Mouse (Mus musculus) lung, embryonic 15.5 days (tissue): Measurements from ENCODE around the gene Nsl1. TPM values are rescaled to one million over a fixed set of nuclear protein-coding genes. Genes with fewer than 3 reads are reported as not detected.
"Not testable (repeated sequence)": the region's sequence is repeated elsewhere in the genome, so short reads cannot be mapped to it uniquely, and the experiment has no call there.

Experiments used
- ATAC-seq: fragments of 200-750 bp; cut with Nextera tagmentation; 2 replicates; pipeline ENCODE4 v1.8.0; 2017; ENCODE audit warnings: moderate number of reproducible peaks, borderline replicate concordance; ENCODE audit not compliant: low FRiP score, low TSS enrichment; ENCODE audit errors: extremely low read depth
- H3K27ac ChIP-seq: fragments of 300-500 bp; sonication (generic); 2 replicates; pipeline ENCODE4 v1.5.1; 2015; ENCODE audit warnings: moderate library complexity, mild to moderate bottlenecking, inconsistent platforms
- H3K27me3 ChIP-seq: fragments of 300-500 bp; sonication (generic); 2 replicates; pipeline ENCODE4 v1.6.1; 2015; ENCODE audit warnings: inconsistent platforms
- H3K36me3 ChIP-seq: fragments of 300-500 bp; sonication (generic); 2 replicates; pipeline ENCODE4 v1.6.1; 2015; ENCODE audit warnings: inconsistent platforms
- H3K4me1 ChIP-seq: fragments of 300-500 bp; sonication (generic); 2 replicates; pipeline ENCODE4 v1.6.1; 2015; ENCODE audit warnings: inconsistent platforms
- H3K4me2 ChIP-seq: fragments of 300-500 bp; sonication (generic); 2 replicates; pipeline ENCODE4 v1.6.1; 2015; ENCODE audit warnings: inconsistent platforms, mild to moderate bottlenecking, moderate library complexity
- H3K4me3 ChIP-seq: fragments of 300-500 bp; sonication (generic); 2 replicates; pipeline ENCODE4 v1.5.1; 2015; ENCODE audit warnings: mild to moderate bottlenecking, inconsistent platforms
- H3K9ac ChIP-seq: fragments of 300-500 bp; sonication (generic); 2 replicates; pipeline ENCODE4 v1.6.1; 2015; ENCODE audit warnings: inconsistent platforms
- H3K9me3 ChIP-seq: fragments of 300-500 bp; sonication (generic); 2 replicates; pipeline ENCODE4 v1.6.1; 2016; ENCODE audit warnings: inconsistent platforms
- WGBS: fragments of 180-500 bp; shearing (Covaris S2); methylation state at CpG from one replicate; pipeline ENCODE4 v1.1.7; 2015; 5-methylcytosine and 5-hydroxymethylcytosine counted together
- polyA plus RNA-seq: library from polyadenylated mRNA; unstranded; fragments of >200 nt; fragmentation: Nextera tagmentation; extraction: Ambion mirVana; gene quantifications from 2 replicates; pipeline ENCODE4 v1.2.1, GENCODE M21; 2015

The Nsl1 gene
- polyA plus RNA-seq = 28.5 and 29.4 TPM in 2 replicates

GRCm38 (mm10) chr1:191062781-191063485 is at the start of gene Nsl1, which contains the start of gene Tatdn3:
TSS of gene Nsl1 (plus strand) at chr1:191063012.
TSS of gene Tatdn3 (minus strand) at chr1:191062932.
- H3K27me3 ChIP-seq = no peaks in the 10 kb centered on the region
- H3K4me1 ChIP-seq = peaks cover 15% of the 10 kb centered on the region
- peak within 1 kb of the TSS; percentile 76 for H3K9ac ChIP-seq
- H3K4me3 ChIP-seq = peak within 1 kb of the TSS; percentile 79
- no peaks in the 10 kb centered on the region for H3K9me3 ChIP-seq
- under 1% methylated on average over 56 of the region's 56 CpGs for WGBS
- ATAC-seq = peak; percentile 87
- peaks cover 12% of the 10 kb centered on the region for H3K36me3 ChIP-seq
- peak within 1 kb of the TSS; percentile 60 for H3K27ac ChIP-seq
- peak within 1 kb of the TSS; percentile 71 for H3K4me2 ChIP-seq

GRCm38 (mm10) chr1:191014271-191014670 is 48.5 kb upstream of the Nsl1 start:
- Histone ChIP-seq H3K4me2 (no peak overlapping the region), H3K27ac (no peak overlapping the region), H3K9ac (no peak overlapping the region), H3K4me1 (no peaks in the 10 kb centered on the region), H3K36me3 (peaks cover 18% of the 10 kb centered on the region; the same call in 1 of the 2 replicates), H3K9me3 (no peaks in the 10 kb centered on the region), H3K4me3 (no peak overlapping the region), H3K27me3 (no peaks in the 10 kb centered on the region)
- ATAC-seq = no peak
- WGBS = 92% methylated on average over 3 of the region's 3 CpGs

DNA sequence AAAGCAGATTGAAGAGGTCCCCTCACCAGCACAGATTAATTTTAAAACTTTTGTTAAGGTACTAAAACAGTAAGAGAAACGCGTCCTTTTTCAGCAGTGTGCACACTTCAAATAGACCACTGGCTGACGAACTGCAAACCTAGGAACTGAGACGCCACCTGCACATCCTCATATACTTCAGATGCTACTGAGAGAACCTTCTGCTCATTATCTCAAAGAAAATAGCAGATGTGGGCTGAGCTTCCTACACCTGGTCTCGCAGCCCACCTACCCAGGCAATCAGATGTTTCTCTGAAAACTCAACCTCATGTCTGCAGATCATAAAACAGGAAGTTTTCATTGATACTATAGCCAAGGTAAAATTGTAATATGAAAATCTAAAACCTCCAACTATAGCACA is 43.0 kb upstream of the Nsl1 start:
- ATAC-seq = no peak

GRCm38 (mm10) chr1:191020217-191020924 is 42.4 kb upstream of the Nsl1 start:
- no peaks in the 10 kb centered on the region for H3K27me3 ChIP-seq
- H3K4me2 ChIP-seq = no peak overlapping the region
- H3K36me3 ChIP-seq = peaks cover 13% of the 10 kb centered on the region; the same call in 1 of the 2 replicates
- 77% methylated on average over 3 of the region's 3 CpGs for WGBS
- H3K9me3 ChIP-seq = no peaks in the 10 kb centered on the region
- H3K4me1 ChIP-seq = peaks cover 10% of the 10 kb centered on the region
- H3K9ac ChIP-seq = no peak overlapping the region
- no peak for ATAC-seq
- no peak overlapping the region for H3K27ac ChIP-seq
- no peak overlapping the region for H3K4me3 ChIP-seq

More for the DNA sequence above, 43.0 kb upstream of the Nsl1 start:
- no peak overlapping the region for H3K27ac ChIP-seq
- no peaks in the 10 kb centered on the region for H3K9me3 ChIP-seq
- H3K4me1 ChIP-seq = peaks cover 5% of the 10 kb centered on the region
- no peak overlapping the region for H3K4me2 ChIP-seq
- H3K9ac ChIP-seq = no peak overlapping the region
- H3K36me3 ChIP-seq = peaks cover 13% of the 10 kb centered on the region; the same call in 1 of the 2 replicates
- H3K4me3 ChIP-seq = no peak overlapping the region
- no peaks in the 10 kb centered on the region for H3K27me3 ChIP-seq
- 91% methylated on average over 5 of the region's 5 CpGs for WGBS

DNA sequence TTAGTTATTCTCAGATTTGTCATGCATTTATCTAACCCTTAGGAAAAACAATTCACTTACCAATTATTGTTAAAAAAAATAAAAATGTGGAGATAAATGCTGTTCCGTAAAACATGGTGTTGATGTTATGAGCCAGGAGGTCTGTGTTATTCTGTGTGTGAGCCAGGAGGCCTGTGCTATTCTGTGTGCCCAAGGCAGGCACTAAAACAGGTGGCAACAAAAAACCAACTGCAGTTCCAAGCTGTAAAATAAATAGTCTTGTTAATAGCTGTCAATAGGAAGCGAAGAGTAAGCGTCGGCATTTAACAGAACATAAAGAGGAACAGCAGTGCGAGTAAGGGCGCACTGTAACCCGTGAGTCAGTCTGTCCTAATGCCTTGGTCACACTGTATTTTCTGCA is 41.8 kb upstream of the Nsl1 start:
- WGBS = 85% methylated on average over 7 of the region's 7 CpGs
- H3K4me1 ChIP-seq = peaks cover 10% of the 10 kb centered on the region
- no peak for ATAC-seq

DNA sequence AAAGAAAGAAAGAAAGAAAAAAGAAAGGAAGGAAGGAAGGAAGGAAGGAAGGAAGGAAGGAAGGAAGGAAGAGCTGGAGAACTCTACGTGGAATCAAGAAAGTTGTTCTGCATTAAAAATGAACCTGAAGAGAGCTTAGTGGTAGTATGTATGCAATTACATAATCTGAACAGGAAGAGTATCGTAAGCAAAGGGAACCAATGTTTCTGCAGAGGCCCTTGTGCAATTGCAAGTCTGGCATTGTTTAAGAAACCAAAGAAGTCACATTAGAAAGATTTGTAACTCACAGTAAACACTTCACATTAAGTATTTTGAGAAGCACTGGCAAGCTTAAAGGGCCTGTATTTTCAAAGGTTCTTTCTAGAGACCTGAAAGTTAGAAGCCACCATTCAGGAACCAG is 39.7 kb upstream of the Nsl1 start:
- H3K4me3 ChIP-seq = no peak overlapping the region
- no peak for ATAC-seq
- no peak overlapping the region for H3K9ac ChIP-seq
- peaks cover 17% of the 10 kb centered on the region for H3K4me1 ChIP-seq
- H3K4me2 ChIP-seq = no peak overlapping the region
- WGBS = 65% methylated on average over 2 of the region's 2 CpGs
- peaks cover 13% of the 10 kb centered on the region; the same call in 1 of the 2 replicates for H3K36me3 ChIP-seq
- no peaks in the 10 kb centered on the region for H3K9me3 ChIP-seq
- no peaks in the 10 kb centered on the region for H3K27me3 ChIP-seq
- no peak overlapping the region for H3K27ac ChIP-seq

More for the DNA sequence above, 41.8 kb upstream of the Nsl1 start:
- Histone ChIP-seq H3K4me3 (no peak overlapping the region), H3K27me3 (no peaks in the 10 kb centered on the region), H3K36me3 (peaks cover 13% of the 10 kb centered on the region; the same call in 1 of the 2 replicates), H3K9me3 (no peaks in the 10 kb centered on the region), H3K27ac (no peak overlapping the region), H3K4me2 (no peak overlapping the region), H3K9ac (no peak overlapping the region)

DNA sequence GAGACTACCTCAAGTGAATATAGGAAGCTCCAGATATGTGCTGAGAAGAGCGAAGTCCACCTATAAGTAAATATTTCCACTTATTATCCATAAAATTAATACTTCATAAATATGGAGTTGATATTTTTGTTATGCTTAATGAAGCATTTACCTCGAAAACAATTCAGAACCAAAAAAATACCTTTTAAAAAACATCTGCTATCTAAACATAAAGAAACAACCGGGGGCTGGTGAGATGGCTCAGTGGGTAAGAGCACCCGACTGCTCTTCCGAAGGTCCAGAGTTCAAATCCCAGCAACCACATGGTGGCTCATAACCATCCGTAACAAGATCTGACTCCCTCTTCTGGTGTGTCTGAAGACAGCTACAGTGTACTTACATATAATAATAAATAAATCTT is 39.0 kb upstream of the Nsl1 start:
- H3K27ac ChIP-seq, H3K27me3 ChIP-seq, H3K9ac ChIP-seq, H3K9me3 ChIP-seq, H3K4me3 ChIP-seq, ATAC-seq, H3K4me2 ChIP-seq: not testable (repeated sequence)
- peaks cover 17% of the 10 kb centered on the region for H3K4me1 ChIP-seq
- 93% methylated on average over 5 of the region's 6 CpGs for WGBS
- H3K36me3 ChIP-seq = peaks cover 13% of the 10 kb centered on the region; the same call in 1 of the 2 replicates

DNA sequence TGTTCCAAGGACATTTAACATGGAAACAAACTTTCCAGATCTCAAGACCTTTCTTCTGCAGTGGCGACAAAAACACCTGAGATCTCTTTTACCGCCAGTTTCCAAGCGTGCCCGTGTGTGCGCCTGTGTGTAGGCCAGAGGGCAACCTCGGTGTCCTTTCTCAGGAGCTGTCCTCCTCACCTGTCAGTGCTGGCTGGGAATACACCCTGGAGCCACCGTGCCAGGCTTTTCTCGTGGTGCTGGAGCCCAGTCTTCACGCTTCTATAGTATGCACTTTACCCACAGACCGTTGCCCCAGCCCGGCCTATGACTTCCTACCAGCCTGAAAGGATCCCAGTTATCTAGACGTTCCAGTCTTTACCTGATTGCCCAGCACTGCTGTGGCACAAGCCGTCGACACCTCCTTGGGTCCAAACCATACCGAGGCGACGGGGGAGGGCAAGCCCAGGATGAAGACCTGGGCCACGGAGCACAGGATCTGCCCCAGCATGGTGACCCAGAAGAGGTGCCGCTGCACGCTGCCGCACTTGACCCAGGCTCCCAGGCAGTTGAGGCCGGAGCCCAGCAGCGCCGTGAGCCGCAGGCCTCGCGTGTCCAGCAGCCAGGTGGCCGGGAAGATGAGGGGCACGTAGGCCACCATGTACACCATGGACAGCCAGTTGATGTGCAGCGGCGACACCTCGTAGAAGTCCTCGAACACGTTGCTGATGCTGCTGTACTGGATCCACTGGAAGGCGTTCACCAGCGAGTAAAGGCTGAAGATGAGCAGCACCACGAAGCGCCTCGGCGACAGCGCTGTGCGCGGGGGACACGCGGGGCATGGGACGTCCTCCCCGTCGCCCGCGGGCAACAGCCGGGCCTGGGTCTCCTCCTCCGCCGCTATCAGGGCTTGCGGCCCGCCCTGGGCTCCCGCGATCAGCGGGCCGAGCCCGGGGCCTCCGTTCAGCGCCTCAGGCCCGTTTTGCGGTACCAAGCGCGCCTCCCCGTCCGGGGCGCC is 37.5 kb upstream of the Nsl1 start:
- Histone ChIP-seq H3K4me2 (peak overlapping the region; percentile 93), H3K4me1 (peaks cover 17% of the 10 kb centered on the region), H3K4me3 (peak overlapping the region; percentile 70), H3K27ac (peak overlapping the region; percentile 61; the same call in 1 of the 2 replicates), H3K27me3 (no peaks in the 10 kb centered on the region), H3K36me3 (peaks cover 8% of the 10 kb centered on the region; the same call in 1 of the 2 replicates), H3K9ac (peak overlapping the region; percentile 67), H3K9me3 (no peaks in the 10 kb centered on the region)
- peak; percentile 11 for ATAC-seq
- WGBS = 3% methylated on average over 68 of the region's 69 CpGs

DNA sequence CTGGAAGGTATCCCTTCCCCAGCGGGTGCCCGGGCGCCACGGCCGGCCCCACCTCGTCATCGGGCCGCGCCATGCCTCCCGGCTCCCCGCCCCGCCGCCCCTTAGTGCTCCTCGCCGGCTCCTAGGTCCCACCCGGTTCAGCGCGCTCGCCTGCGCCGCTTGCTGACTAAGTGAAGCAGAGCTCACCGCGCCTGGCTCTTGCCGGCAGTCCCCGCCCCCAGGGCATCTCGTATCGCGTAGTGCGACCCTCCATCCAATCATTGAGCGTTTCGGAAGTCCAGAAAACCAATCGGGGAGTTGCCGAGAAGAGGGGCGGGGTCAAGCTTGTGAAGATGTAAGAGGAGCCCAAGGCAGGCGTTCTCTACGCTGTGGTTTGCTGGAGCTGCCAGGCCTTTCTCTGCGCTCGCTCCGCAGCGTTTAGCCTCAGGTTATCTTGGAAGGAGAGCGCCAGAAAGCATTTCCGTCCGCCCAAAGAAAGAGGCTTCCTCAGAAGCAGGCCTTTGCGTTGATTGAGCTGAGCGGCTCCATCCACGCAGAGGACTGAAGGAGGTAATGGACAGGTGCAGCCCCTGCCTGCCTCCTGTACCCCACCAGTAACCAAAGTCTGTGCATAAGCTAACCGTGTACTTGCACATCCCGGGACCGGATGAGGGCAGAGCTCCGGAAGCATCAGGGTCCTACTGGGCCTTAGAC is 36.6 kb upstream of the Nsl1 start, which contains the start of gene Flvcr1:
Gene Flvcr1, minus strand, starts transcription at position 138 of the 693 bp plus-strand sequence.
- no peaks in the 10 kb centered on the region for H3K27me3 ChIP-seq
- peak within 1 kb of the TSS; percentile 93 for H3K4me2 ChIP-seq
- H3K27ac ChIP-seq = peak within 1 kb of the TSS; percentile 80
- WGBS = under 1% methylated on average over 50 of the region's 50 CpGs
- peak within 1 kb of the TSS; percentile 67 for H3K9ac ChIP-seq
- peaks cover 17% of the 10 kb centered on the region for H3K4me1 ChIP-seq
- peak within 1 kb of the TSS; percentile 70 for H3K4me3 ChIP-seq
- H3K36me3 ChIP-seq = peaks cover 6% of the 10 kb centered on the region; the same call in 1 of the 2 replicates
- ATAC-seq = peak; percentile 100
- H3K9me3 ChIP-seq = no peaks in the 10 kb centered on the region

- no peak overlapping the region for H3K4me2 ChIP-seq
- WGBS = 51% methylated on average over 10 of the region's 10 CpGs
- no peaks in the 10 kb centered on the region for H3K9me3 ChIP-seq
- no peaks in the 10 kb centered on the region for H3K36me3 ChIP-seq
- H3K4me1 ChIP-seq = peaks cover 8% of the 10 kb centered on the region
- H3K4me3 ChIP-seq = no peak overlapping the region
- H3K27me3 ChIP-seq = no peaks in the 10 kb centered on the region
- no peak overlapping the region for H3K27ac ChIP-seq
- ATAC-seq = no peak
- no peak overlapping the region for H3K9ac ChIP-seq
Measured at GRCm38 (mm10) chr1:191030182-191030581, 32.6 kb upstream of the Nsl1 start.
